Mouse (Mus musculus): ENCODE measurements around the gene Itpka. TPM values are rescaled to one million over a fixed set of nuclear protein-coding genes. Genes with fewer than 3 reads are reported as not detected.
"Not testable (repeated sequence)": the region's sequence is repeated elsewhere in the genome, so short reads cannot be mapped to it uniquely, and the experiment has no call there.

The Itpka gene
- polyA plus RNA-seq (2015; fragmentation: Nextera tagmentation; extraction: Ambion mirVana): 1.7 and 2.0 TPM in 2 replicates

GRCm38 (mm10) chr2:119741581-119742411 lies at the start of gene Itpka:
Gene Itpka (plus strand): TSS chr2:119742337.
- Histone ChIP-seq H3K9me3 (replicated peaks) (no peaks in the 10 kb centered on the region), H3K27ac (replicated peaks) (peak within 1 kb of the TSS; percentile 60; the same call in 1 of the 2 replicates), H3K4me1 (peaks cover 38% of the 10 kb centered on the region), H3K4me2 (replicated peaks) (peak within 1 kb of the TSS; percentile 100), H3K36me3 (no peaks in the 10 kb centered on the region), H3K9ac (peak within 1 kb of the TSS; percentile 48), H3K4me3 (replicated peaks) (peak within 1 kb of the TSS; percentile 67), H3K27me3 (peaks cover 44% of the 10 kb centered on the region)
- peak; percentile 84 for ATAC-seq (ENCODE audit: insufficient number of reproducible peaks, low FRiP score, low TSS enrichment, low read depth)
- WGBS: under 1% methylated on average over 53 of the region's 53 CpGs

- Histone ChIP-seq H3K9me3 (replicated peaks) (no peaks in the 10 kb centered on the region), H3K27me3 (no peaks in the 10 kb centered on the region), H3K9ac (no peak overlapping the region), H3K4me1 (no peaks in the 10 kb centered on the region), H3K4me2 (replicated peaks) (no peak overlapping the region), H3K4me3 (replicated peaks) (no peak overlapping the region), H3K36me3 (peaks cover 16% of the 10 kb centered on the region), H3K27ac (replicated peaks) (no peak overlapping the region)
- 76% methylated on average over 2 of the region's 2 CpGs for WGBS
- ATAC-seq (ENCODE audit: insufficient number of reproducible peaks, low FRiP score, low TSS enrichment, low read depth): no peak
Measured at GRCm38 (mm10) chr2:119694826-119695225, 47.3 kb upstream of the Itpka start.

- Histone ChIP-seq H3K27me3 (no peaks in the 10 kb centered on the region), H3K27ac (replicated peaks) (no peak overlapping the region), H3K36me3 (peaks cover 10% of the 10 kb centered on the region), H3K9me3 (replicated peaks) (no peaks in the 10 kb centered on the region), H3K4me3 (replicated peaks) (no peak overlapping the region), H3K4me1 (no peaks in the 10 kb centered on the region), H3K4me2 (replicated peaks) (no peak overlapping the region), H3K9ac (no peak overlapping the region)
- WGBS: 69% methylated on average over 1 of the region's 1 CpGs
- no peak for ATAC-seq (ENCODE audit: insufficient number of reproducible peaks, low FRiP score, low TSS enrichment, low read depth)
Measured at GRCm38 (mm10) chr2:119696111-119696510, 46.0 kb upstream of the Itpka start.

GRCm38 (mm10) chr2:119698472-119698871 lies 43.7 kb upstream of the Itpka start:
- Histone ChIP-seq H3K4me2 (replicated peaks) (no peak overlapping the region), H3K27ac (replicated peaks) (no peak overlapping the region), H3K9me3 (replicated peaks) (no peaks in the 10 kb centered on the region), H3K4me3 (replicated peaks) (no peak overlapping the region), H3K4me1 (no peaks in the 10 kb centered on the region), H3K9ac (no peak overlapping the region), H3K27me3 (no peaks in the 10 kb centered on the region), H3K36me3 (peaks cover 12% of the 10 kb centered on the region)
- ATAC-seq (ENCODE audit: insufficient number of reproducible peaks, low FRiP score, low TSS enrichment, low read depth): no peak
- 80% methylated on average over 2 of the region's 2 CpGs for WGBS

GRCm38 (mm10) chr2:119699962-119700361 lies 42.2 kb upstream of the Itpka start:
- Histone ChIP-seq H3K27ac (replicated peaks) (no peak overlapping the region), H3K4me1 (no peaks in the 10 kb centered on the region), H3K9me3 (replicated peaks) (no peaks in the 10 kb centered on the region), H3K36me3 (peaks cover 13% of the 10 kb centered on the region), H3K4me2 (replicated peaks) (no peak overlapping the region), H3K9ac (no peak overlapping the region), H3K4me3 (replicated peaks) (no peak overlapping the region), H3K27me3 (no peaks in the 10 kb centered on the region)
- 91% methylated on average over 3 of the region's 3 CpGs for WGBS
- ATAC-seq (ENCODE audit: insufficient number of reproducible peaks, low FRiP score, low TSS enrichment, low read depth): no peak

GRCm38 (mm10) chr2:119703171-119703570 lies 39.0 kb upstream of the Itpka start:
- Histone ChIP-seq H3K4me3 (replicated peaks) (no peak overlapping the region), H3K4me1 (no peaks in the 10 kb centered on the region), H3K9ac (no peak overlapping the region), H3K4me2 (replicated peaks) (no peak overlapping the region), H3K27me3 (no peaks in the 10 kb centered on the region), H3K36me3 (peaks cover 34% of the 10 kb centered on the region), H3K27ac (replicated peaks) (no peak overlapping the region), H3K9me3 (replicated peaks) (no peaks in the 10 kb centered on the region)
- WGBS: 93% methylated on average over 2 of the region's 2 CpGs
- no peak for ATAC-seq (ENCODE audit: insufficient number of reproducible peaks, low FRiP score, low TSS enrichment, low read depth)

GRCm38 (mm10) chr2:119707676-119708075 lies 34.5 kb upstream of the Itpka start:
- Histone ChIP-seq H3K36me3 (peaks cover 58% of the 10 kb centered on the region), H3K9me3 (replicated peaks) (no peaks in the 10 kb centered on the region), H3K4me2 (replicated peaks) (no peak overlapping the region), H3K9ac (no peak overlapping the region), H3K27me3 (no peaks in the 10 kb centered on the region), H3K4me3 (replicated peaks) (no peak overlapping the region), H3K27ac (replicated peaks) (no peak overlapping the region), H3K4me1 (no peaks in the 10 kb centered on the region)
- WGBS: 91% methylated on average over 3 of the region's 3 CpGs
- ATAC-seq (ENCODE audit: insufficient number of reproducible peaks, low FRiP score, low TSS enrichment, low read depth): no peak

- H3K36me3 ChIP-seq: peaks cover 59% of the 10 kb centered on the region
- H3K4me2 ChIP-seq (replicated peaks): no peak overlapping the region
Measured at GRCm38 (mm10) chr2:119710011-119710410, 32.1 kb upstream of the Itpka start.

GRCm38 (mm10) chr2:119715868-119716267 lies 26.3 kb upstream of the Itpka start:
- H3K27me3 ChIP-seq; ATAC-seq (ENCODE audit: insufficient number of reproducible peaks, low FRiP score, low TSS enrichment, low read depth); H3K27ac ChIP-seq (replicated peaks); H3K4me2 ChIP-seq (replicated peaks); H3K9me3 ChIP-seq (replicated peaks); H3K4me1 ChIP-seq; H3K9ac ChIP-seq; H3K4me3 ChIP-seq (replicated peaks): not testable (repeated sequence)
- WGBS: 85% methylated on average over 2 of the region's 2 CpGs
- peaks cover 61% of the 10 kb centered on the region for H3K36me3 ChIP-seq

More at GRCm38 (mm10) chr2:119710011-119710410, 32.1 kb upstream of the Itpka start:
- ATAC-seq (ENCODE audit: insufficient number of reproducible peaks, low FRiP score, low TSS enrichment, low read depth): no peak
- WGBS: 93% methylated on average over 3 of the region's 3 CpGs
- H3K27me3 ChIP-seq: no peaks in the 10 kb centered on the region
- H3K9ac ChIP-seq: no peak overlapping the region
- no peaks in the 10 kb centered on the region for H3K4me1 ChIP-seq
- no peaks in the 10 kb centered on the region for H3K9me3 ChIP-seq (replicated peaks)
- H3K4me3 ChIP-seq (replicated peaks): no peak overlapping the region
- H3K27ac ChIP-seq (replicated peaks): no peak overlapping the region

- WGBS: 94% methylated on average over 8 of the region's 8 CpGs
- Histone ChIP-seq H3K27me3 (no peaks in the 10 kb centered on the region), H3K4me3 (replicated peaks) (no peak overlapping the region), H3K36me3 (peaks cover 81% of the 10 kb centered on the region), H3K4me2 (replicated peaks) (no peak overlapping the region), H3K4me1 (no peaks in the 10 kb centered on the region), H3K9me3 (replicated peaks) (no peaks in the 10 kb centered on the region), H3K9ac (no peak overlapping the region), H3K27ac (replicated peaks) (no peak overlapping the region)
- ATAC-seq (ENCODE audit: insufficient number of reproducible peaks, low FRiP score, low TSS enrichment, low read depth): no peak
Measured at GRCm38 (mm10) chr2:119721070-119721469, 21.1 kb upstream of the Itpka start.

- Histone ChIP-seq H3K9ac (no peak overlapping the region), H3K27ac (replicated peaks) (no peak overlapping the region), H3K9me3 (replicated peaks) (no peaks in the 10 kb centered on the region), H3K36me3 (peaks cover 90% of the 10 kb centered on the region), H3K4me2 (replicated peaks) (no peak overlapping the region), H3K4me1 (no peaks in the 10 kb centered on the region), H3K4me3 (replicated peaks) (no peak overlapping the region), H3K27me3 (no peaks in the 10 kb centered on the region)
- no peak for ATAC-seq (ENCODE audit: insufficient number of reproducible peaks, low FRiP score, low TSS enrichment, low read depth)
- WGBS: 92% methylated on average over 3 of the region's 3 CpGs
Measured at GRCm38 (mm10) chr2:119727762-119728416, 14.2 kb upstream of the Itpka start.

Measured in embryonic facial prominence, embryonic 15.5 days (tissue).